Mouse (Mus musculus): ENCODE results near the gene Nceh1. TPM values are rescaled to one million over a fixed set of nuclear protein-coding genes. Genes with fewer than 3 reads are reported as not detected.

The Nceh1 gene
- total and polyA plus RNA-seq, 3 experiments, result 8.2 to 9.3 TPM; not detected in 1

- TF ChIP-seq POLR2A (IDR thresholded peaks at IDR 0.05; ENCODE audit: control insufficient read depth in 1 of 2, insufficient read depth in 1 of 2, low read depth in 1 of 2, low read length in 2 of 2, poor library complexity in 1 of 2) (no peak), SIN3A (IDR thresholded peaks at IDR 0.05; ENCODE audit: low read length) (peak; percentile 31; the same call in 1 of the 2 replicates), RCOR1 (IDR thresholded peaks at IDR 0.05; ENCODE audit: low read depth, low read length) (peak; percentile 92), EP300 (IDR thresholded peaks at IDR 0.05; ENCODE audit: low read depth in 1 of 2, low read length in 2 of 2) (peak; percentile 85 to 89), USF1 (IDR thresholded peaks at IDR 0.05; ENCODE audit: low read depth, low read length) (peak; percentile 85), USF2 (IDR thresholded peaks at IDR 0.05; ENCODE audit: borderline replicate concordance in 1 of 2, insufficient read depth in 1 of 2, low read depth in 1 of 2, low read length in 2 of 2) (no peak), CHD2 (IDR thresholded peaks at IDR 0.05; ENCODE audit: low read length) (no peak), TBP (IDR thresholded peaks at IDR 0.05; ENCODE audit: low read depth, low read length) (no peak), MXI1 (IDR thresholded peaks at IDR 0.05; ENCODE audit: low read depth, low read length) (0 out of 2 replicates have a peak, but pooled peaks have one; percentile 52), RAD21 (IDR thresholded peaks at IDR 0.05; ENCODE audit: low read depth, low read length) (no peak), NRF1 (IDR thresholded peaks at IDR 0.05; ENCODE audit: insufficient read depth, low read depth, low read length, poor library complexity, severe bottlenecking) (no peak), GATA1 (IDR thresholded peaks at IDR 0.05; ENCODE audit: low read depth, low read length) (peak; percentile 82), HCFC1 (IDR thresholded peaks at IDR 0.05; ENCODE audit: low read depth, low read length) (no peak), POLR2AphosphoS2 (IDR thresholded peaks at IDR 0.05; ENCODE audit: low read length) (no peak), JUND (IDR thresholded peaks at IDR 0.05; ENCODE audit: low read depth, low read length) (no peak), MYC (IDR thresholded peaks at IDR 0.05; ENCODE audit: low read depth, low read length) (peak; percentile 66), GABPA (IDR thresholded peaks at IDR 0.05; ENCODE audit: low read depth, low read length) (no peak), E2F4 (IDR thresholded peaks at IDR 0.05; ENCODE audit: borderline replicate concordance, low read depth, low read length) (no peak), NELFE (IDR thresholded peaks at IDR 0.05; ENCODE audit: low read depth, low read length) (no peak), ETS1 (IDR thresholded peaks at IDR 0.05; ENCODE audit: low read depth, low read length) (peak; percentile 68; the same call in 1 of the 2 replicates)
These were observed 11.1 kb downstream of the Nceh1 start (continued) for GRCm38 (mm10) chr3:27193844-27194317.

DNA sequence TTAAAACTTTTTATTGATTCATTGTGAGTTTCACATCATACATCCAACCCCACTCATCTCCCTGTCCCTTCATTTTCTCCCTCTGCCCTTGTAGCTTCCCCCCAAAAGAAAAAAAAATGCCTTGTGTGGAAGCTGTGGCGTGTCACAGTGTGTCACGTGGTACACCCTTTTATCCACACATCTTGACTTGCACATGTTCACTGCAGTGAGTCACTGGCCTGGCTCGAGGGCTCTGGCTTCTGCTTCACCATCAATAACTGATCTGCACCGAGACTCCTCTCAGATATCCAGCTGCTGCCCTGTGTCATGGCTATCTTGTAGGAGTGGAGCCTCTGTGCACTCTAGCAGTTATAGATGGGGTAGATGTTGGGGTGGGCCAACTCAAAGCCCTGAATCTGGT, 12.4 kb downstream of the Nceh1 start:
- Histone ChIP-seq H3K27ac (ENCODE audit: control insufficient read depth, low read depth, low read length) (peak overlapping the region; percentile 70), H3K4me3 (ENCODE audit: control insufficient read depth in 1 of 2, insufficient read depth in 1 of 2, low read depth in 2 of 2, low read length in 2 of 2) (no peak overlapping the region)
- TF ChIP-seq MYB (IDR thresholded peaks at IDR 0.05; ENCODE audit: low read depth, low read length) (no peak), GATA1 (IDR thresholded peaks at IDR 0.05; ENCODE audit: low read depth, low read length) (peak; percentile 45), MAFK (IDR thresholded peaks at IDR 0.05; ENCODE audit: borderline replicate concordance, low read depth, low read length) (no peak), USF2 (IDR thresholded peaks at IDR 0.05; ENCODE audit: borderline replicate concordance in 1 of 2, insufficient read depth in 1 of 2, low read depth in 1 of 2, low read length in 2 of 2) (peak; percentile 48 to 62; a peak in 2 of 4 replicates), CHD2 (IDR thresholded peaks at IDR 0.05; ENCODE audit: low read length) (no peak), POLR2AphosphoS2 (IDR thresholded peaks at IDR 0.05; ENCODE audit: low read length) (no peak), TAL1 (IDR thresholded peaks at IDR 0.05; ENCODE audit: low read length) (peak; percentile 60), NRF1 (IDR thresholded peaks at IDR 0.05; ENCODE audit: insufficient read depth, low read depth, low read length, poor library complexity, severe bottlenecking) (no peak), SIN3A (IDR thresholded peaks at IDR 0.05; ENCODE audit: low read length) (no peak), E2F4 (IDR thresholded peaks at IDR 0.05; ENCODE audit: borderline replicate concordance, low read depth, low read length) (no peak), EP300 (IDR thresholded peaks at IDR 0.05; ENCODE audit: low read depth in 1 of 2, low read length in 2 of 2) (peak; percentile 23 to 44; a peak in 3 of 4 replicates), SMC3 (IDR thresholded peaks at IDR 0.05; ENCODE audit: low read depth, low read length) (no peak), ZNF384 (IDR thresholded peaks at IDR 0.05; ENCODE audit: low read depth, low read length) (peak; percentile 79), CTCF (IDR thresholded peaks at IDR 0.05 in 2 of 3, conservative IDR thresholded peaks at IDR 0.05 in 1 of 3; ENCODE audit: control insufficient read depth in 1 of 3, insufficient read depth in 1 of 3, low read depth in 2 of 3, low read length in 3 of 3, poor library complexity in 1 of 3, severe bottlenecking in 1 of 3) (no peak), BHLHE40 (IDR thresholded peaks at IDR 0.05; ENCODE audit: borderline replicate concordance, low read depth, low read length) (no peak), MAX (IDR thresholded peaks at IDR 0.05; ENCODE audit: low read length) (peak; percentile 96), ZC3H11A (IDR thresholded peaks at IDR 0.05; ENCODE audit: low read depth, low read length) (0 out of 2 replicates have a peak, but pooled peaks have one; percentile 9), MXI1 (IDR thresholded peaks at IDR 0.05; ENCODE audit: low read depth, low read length) (peak; percentile 45; the same call in 1 of the 2 replicates), MAZ (IDR thresholded peaks at IDR 0.05; ENCODE audit: low read depth, low read length) (no peak), HCFC1 (IDR thresholded peaks at IDR 0.05; ENCODE audit: low read depth, low read length) (no peak), JUND (IDR thresholded peaks at IDR 0.05; ENCODE audit: low read depth, low read length) (no peak), USF1 (IDR thresholded peaks at IDR 0.05; ENCODE audit: low read depth, low read length) (peak; percentile 92), TCF12 (IDR thresholded peaks at IDR 0.05; ENCODE audit: low read depth, low read length) (no peak), ETS1 (IDR thresholded peaks at IDR 0.05; ENCODE audit: low read depth, low read length) (peak; percentile 61), TBP (IDR thresholded peaks at IDR 0.05; ENCODE audit: low read depth, low read length) (no peak), MYC (IDR thresholded peaks at IDR 0.05; ENCODE audit: low read depth, low read length) (peak; percentile 63; the same call in 1 of the 2 replicates)

More for the DNA sequence above, 12.4 kb downstream of the Nceh1 start:
- Histone ChIP-seq H3K9me3 (replicated peaks; ENCODE audit: insufficient read depth, low read length) (no peaks in the 10 kb centered on the region), H3K9ac (ENCODE audit: control insufficient read depth, low read depth, low read length, poor library complexity, severe bottlenecking) (no peak overlapping the region), H3K36me3 (ENCODE audit: control insufficient read depth in 1 of 2, insufficient read depth in 2 of 2, low read length in 2 of 2) (peaks cover 0 to 21% of the 10 kb centered on the region in 2 experiments; a peak in 2 of 4 replicates), H3K4me1 (ENCODE audit: control insufficient read depth in 1 of 2, insufficient read depth in 2 of 2, low read length in 2 of 2) (peaks cover 7 to 29% of the 10 kb centered on the region in 2 experiments), H3K79me2 (ENCODE audit: control insufficient read depth, insufficient read depth, low read length, poor library complexity) (no peaks in the 10 kb centered on the region), H3K27me3 (ENCODE audit: control insufficient read depth in 1 of 2, insufficient read depth in 2 of 2, low read length in 2 of 2) (no peaks in the 10 kb centered on the region)
- peak; percentile 76 for DNase-seq (ENCODE audit: low read depth, low spot score)

Data from MEL (cell line).